Mouse (Mus musculus) layer of hippocampus, postnatal 25 days (tissue): ENCODE measurements around the gene Isca1. TPM values are rescaled to one million over a fixed set of nuclear protein-coding genes. Genes with fewer than 3 reads are reported as not detected.
"Not testable (repeated sequence)": the region's sequence is repeated elsewhere in the genome, so short reads cannot be mapped to it uniquely, and the experiment has no call there.

Source experiments
- DNase-seq, 2 experiments: peaks; one replicate each; pipeline ENCODE4 v3.0.0; 2022; ENCODE audit warnings: mixed read lengths in 2 of 2, low spot score in 1 of 2; ENCODE audit errors: extremely low spot score in 1 of 2
- total RNA-seq, 2 experiments: library from RNA; stranded (reverse); gene quantifications; 2 replicates each; pipeline ENCODE4 v1.2.3; 2021

The Isca1 gene
- 100 to 1,000 TPM; 129 to 152 TPM for total RNA-seq

DNA sequence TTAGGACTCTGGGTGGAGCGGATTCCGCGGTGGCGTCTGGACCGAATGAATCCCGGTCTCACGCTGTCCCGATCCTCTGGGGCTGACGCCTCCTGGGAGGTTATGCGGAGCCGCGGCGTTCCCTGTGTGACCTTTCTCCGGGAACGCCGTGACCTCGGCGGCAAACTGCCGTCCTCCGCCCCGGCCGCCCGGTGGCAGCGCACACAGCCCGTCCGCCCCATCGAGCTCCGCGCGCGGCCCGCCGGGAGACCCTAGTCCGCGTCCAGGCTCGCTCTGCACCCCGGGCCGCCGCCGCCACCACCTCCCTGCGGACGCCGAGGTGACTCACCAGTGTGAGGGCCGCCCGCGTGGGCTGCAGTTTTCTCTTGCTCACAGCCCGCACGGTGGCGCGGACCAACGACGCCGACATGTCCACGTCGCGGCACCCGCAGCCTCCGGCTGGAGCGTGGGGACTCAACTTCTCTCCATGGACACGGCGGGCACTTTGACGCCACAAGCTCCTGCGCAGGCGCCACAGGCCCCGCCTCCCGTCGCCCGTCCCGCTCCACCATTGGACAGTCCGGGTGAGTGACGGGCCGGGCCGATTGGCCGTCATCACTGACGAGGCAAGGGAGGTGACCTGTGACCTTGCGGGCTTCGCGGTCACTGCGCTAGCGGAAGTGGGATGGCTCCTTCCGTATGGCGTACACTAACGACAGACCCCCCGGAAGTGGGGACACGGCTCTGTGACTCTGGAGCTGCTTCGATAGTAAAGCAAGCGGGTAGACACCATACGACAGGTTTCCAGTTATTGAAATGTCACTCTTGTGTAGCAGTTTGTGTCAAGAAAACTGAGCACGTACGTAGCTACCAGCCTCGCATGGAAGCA, at the start of gene Isca1:
Isca1 (minus strand) TSS at position 515 of the 868 bp plus-strand sequence.
- peak; percentile 97 to 99 for DNase-seq

DNA sequence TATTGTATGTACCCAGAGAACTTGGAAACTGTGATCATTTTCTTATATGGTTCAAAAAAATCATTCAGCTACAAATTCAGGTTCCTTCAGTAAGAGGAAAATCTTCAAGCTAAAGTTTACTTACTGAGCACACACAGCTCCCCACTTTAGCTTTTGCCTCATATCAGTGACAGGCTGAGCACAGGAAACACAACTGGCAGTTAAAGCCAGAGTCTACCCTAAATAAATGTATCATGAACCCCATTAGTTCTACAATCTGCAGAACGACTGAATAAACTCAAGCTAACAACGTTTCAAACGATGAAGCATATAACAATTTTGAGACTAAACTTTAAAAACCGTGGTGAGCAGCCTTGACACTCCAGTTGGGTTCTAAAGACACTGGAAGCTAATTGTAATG, 47.7 kb upstream of the Isca1 start:
- no peak for DNase-seq

DNA sequence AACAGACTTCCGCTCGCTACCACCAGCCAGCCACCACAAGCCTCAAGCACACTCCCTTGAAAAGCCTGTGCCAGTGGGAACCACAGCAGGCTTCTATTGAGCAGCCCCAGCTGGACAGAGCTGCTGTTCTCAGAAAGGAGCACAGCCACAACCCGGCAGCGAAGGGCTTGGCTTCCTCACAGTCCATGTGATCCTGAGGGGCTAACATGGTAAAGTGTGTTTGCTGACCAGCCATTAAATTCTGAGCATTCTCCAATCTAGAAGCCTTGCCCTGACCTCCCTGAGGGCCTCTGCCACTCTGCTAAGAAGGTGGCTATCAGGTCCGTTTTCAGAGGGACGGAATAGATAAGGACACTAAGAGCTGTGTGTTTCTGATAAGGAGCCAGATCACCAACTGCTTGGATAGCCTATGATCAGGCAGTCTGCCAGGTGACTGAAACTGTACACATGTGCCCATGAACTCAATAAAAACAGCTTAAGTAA, 44.5 kb upstream of the Isca1 start:
- DNase-seq: no peak

DNA sequence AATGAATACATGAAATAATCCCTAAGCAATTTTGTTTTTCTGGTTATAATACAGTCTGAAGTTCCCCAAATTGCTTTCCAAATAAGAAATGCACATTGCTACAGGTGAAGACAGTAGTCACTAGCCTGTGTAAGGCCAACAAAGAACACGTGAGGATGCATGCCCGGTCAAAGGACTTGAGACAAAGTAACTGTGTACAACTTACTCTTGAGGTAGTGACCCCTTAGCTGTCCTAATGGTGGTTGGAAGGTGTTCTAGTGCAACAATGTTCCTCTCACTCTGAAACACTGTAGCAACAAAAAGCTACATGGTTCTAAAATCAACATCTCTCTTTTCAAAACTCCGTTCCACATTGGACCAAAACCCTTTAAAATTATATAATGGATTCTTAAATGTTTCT, 42.0 kb upstream of the Isca1 start:
- DNase-seq: no peak

DNA sequence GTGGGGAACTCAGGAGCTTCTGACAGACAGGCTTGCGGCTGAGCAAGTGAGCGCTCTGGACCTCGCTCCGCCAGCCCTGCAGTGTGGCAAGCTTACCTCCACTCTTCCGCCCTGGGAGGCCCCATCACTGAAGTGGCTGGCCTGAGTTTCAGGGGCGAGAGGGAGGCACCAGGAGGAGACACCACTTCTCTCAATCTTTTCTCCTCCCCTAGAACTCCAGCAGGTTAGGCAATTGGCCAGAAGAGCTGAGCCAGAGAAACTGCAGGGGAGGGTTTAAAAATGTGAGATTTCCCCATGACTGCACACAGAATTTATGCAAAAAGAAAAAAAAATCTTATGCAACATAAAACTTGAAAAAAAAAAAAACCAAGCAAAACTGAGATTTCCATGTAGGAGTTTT, 31.4 kb upstream of the Isca1 start:
- DNase-seq: no peak

DNA sequence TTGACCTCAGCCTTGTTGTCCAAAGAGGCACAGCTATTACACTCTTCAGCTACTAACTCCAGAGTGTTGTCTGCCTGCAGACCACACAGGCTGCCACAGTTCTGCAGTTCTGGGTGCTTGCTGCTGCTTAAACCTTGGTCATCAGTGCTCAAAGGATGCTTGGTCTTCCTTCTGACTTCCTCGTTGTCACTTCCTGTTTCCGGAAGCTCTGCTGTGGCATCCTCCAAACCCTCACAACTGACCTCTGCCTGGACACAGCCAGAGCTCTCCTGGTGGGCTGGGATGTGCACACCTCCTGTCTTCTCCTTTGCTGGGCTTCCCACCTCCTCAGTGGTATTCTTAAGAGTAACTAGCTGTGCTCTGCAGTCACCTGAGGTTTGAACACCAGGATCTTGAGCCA, 30.5 kb upstream of the Isca1 start:
- DNase-seq: no peak

DNA sequence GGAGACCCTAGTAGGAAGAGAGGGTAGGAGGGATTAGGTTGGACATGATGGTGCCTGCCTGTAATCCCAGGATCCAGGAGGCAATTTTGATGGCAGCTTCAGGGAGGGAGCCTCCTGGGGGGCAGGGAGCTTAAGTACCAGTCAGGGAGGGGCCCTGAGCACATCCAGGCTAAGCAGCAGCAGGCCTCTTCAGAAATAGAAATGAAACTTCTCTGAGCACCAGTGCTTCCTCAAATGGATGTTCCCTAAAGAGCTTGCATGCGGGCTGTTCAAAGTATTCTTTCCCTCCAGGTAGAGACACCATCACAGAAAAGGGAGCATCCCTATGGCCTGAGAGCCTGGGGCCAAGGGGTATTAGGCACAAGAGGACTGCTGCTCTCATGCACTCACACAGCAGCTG, 28.7 kb upstream of the Isca1 start:
- no peak for DNase-seq

DNA sequence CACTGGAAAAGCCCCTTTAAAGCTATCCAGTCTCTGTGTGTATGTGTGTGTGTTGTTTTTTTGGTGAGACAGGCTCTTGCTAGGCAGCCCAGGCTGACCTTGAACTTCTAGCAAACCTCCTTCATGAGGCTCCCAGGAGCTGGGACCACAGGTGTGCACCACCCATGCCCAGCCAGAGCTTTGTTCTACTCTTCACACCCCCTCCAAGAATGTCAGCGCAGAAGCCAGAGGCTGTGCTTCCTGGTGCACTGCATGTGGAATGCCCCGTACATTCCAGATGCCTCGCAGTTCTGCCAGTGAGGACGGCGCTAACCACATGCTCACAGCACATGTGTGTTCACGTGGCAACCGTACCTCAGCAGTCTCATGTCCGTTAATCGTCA, 26.8 kb upstream of the Isca1 start:
- no peak for DNase-seq

DNA sequence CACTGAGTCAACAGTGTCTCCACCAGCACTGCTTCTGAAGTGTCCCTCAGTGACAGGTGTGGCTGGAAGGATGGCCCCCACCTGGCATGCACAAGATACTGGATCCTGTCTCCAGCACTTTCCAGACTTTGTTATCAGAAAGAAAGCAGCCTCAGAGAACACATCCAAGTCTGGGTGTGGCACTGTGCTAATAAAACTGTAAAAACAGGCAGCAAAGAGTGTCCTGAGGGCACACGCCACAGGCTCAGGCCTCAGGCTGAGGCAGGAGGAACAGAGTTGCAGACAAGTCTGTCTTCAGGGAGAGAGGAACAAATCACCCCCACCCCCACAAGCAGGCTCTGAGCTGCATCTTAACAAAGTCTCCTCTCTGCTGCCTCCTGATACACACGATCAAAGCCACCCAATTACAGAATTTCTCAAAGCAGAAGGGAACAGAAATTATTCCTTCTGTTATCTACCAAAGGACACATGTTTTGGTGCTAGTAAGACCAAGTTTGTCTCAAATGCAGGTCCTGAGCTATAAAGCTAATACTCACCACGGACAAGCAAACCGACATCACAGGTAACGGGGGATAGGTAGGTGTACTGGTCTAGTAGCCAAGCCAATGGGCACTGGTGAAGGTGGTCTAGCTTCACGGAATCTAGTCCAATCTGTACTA, 26.3 kb upstream of the Isca1 start:
- DNase-seq: no peak

DNA sequence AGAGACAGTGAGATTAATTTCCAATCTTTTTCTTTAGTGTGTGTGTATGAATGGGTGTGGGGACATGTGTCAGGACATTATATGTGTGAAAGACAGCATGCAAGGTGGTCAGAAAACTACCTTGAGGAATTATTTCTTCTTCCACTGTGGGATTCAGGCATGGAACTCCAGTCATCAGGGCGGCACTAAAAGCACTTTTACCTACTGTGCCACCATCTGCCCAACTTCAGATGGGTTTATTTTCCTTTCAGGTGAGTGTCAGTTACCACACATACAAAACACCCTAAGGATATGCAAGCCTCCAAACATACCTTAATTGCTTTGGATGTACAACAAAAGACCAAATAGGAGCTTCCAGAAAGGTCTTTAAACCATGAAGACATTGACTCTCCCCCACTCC, 25.2 kb upstream of the Isca1 start:
- DNase-seq: no peak

DNA sequence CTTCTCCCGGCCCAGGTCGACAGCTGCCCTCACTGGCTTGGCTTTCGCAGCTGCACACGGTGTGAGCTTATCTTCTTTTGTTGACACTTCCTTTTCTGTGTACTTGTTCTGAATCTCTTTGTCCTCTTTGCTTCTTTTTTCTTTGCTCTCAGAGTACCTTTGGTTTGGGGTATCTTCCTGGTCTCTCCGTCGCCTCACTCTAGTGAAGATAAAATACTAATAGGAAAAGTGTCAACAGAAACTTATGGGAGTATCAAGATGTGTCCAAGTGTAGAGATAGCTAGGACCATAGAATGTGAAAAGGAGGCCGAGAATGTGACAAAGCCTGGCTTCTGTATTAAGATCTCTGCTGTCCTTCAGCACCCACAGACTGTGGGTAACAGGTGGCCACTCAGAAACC, 12.5 kb upstream of the Isca1 start, which contains the start of gene Gm49354:
Gm49354 (minus strand) TSS at position 101 of the 400 bp plus-strand sequence.
- DNase-seq: no peak

DNA sequence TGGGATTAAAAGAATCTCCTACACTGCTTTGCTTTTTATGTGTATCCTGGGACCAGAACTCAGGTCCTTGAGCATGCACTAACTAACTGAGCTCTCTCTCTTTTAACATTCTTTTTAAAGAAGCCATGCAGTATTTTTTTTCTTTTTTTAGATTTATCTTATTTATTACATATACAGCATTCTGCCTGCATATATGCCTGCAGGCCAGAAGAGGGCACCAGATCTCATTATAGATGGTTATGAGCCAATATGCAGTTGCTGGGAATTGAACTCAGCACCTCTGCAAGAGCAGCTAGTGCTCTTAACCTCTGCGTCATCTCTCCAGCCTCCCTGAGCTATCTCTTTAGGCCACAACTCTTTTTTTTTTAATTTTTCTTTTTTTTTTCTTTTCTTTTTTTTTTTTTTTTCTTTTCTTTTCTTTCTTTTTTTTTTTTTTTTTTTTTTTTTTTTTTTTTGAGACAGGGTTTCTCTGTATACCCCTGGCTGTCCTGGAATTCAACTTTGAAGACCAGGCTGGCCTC, 10.2 kb upstream of the Isca1 start:
- not testable (repeated sequence) for DNase-seq

DNA sequence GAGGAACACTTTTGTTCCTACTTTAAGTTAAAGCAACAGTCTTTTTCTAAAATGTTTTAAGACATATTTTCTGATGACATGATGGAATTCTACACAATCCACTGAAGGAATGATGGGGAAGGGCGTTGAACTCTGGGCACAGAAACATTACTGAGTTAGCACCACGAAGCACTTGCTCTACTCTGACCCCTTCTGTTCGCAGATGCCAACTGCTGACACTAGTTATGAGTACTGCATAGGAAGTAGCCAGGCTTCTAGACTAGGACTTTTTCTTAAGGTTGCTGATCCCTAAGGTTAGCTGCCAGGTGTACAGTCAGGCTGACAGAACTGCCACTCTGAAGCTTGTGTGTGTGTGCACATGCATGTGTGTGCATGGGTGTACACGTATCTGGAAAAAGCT, 9.6 kb upstream of the Isca1 start:
- DNase-seq: no peak

DNA sequence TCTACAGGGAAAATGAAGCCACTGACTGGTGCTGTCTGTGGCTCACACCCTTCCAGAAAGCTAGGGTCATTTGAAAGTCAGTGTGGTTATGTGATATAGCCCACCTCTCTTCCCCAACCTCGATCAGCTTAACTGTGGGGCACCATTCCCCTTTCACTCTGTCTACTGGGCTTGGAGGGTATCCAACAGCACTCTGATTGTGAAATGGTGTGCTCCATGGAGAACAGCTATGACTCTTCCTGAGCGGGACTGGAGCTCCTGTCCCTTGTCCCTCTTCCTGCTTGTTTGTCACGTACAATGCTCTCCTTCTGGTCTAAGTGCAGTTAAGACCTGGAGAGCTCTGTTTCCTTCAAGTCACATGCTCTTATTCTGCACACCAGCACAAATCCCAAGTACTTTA, 5.6 kb upstream of the Isca1 start:
- no peak for DNase-seq

DNA sequence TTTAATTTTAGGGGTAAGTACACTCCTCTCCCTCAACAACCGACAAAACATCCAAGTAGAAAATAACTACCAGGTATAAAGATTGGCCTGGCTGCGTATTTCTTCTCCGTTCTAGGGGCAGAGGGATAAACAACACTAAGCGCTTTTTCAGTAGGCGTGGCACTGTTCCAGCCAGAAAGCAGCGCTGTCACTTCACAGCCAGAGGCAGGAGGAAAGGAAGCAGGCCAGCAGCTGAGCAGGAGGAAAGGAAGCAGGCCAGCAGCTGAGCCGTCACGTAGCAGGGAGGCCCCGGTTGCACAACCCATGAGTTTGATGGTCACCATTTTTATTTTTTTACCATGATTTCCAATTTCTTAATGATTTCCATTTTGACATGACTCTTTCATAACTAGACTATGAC, 1.6 kb upstream of the Isca1 start:
- peak in 1 of 2 experiments; percentile 64 for DNase-seq

DNA sequence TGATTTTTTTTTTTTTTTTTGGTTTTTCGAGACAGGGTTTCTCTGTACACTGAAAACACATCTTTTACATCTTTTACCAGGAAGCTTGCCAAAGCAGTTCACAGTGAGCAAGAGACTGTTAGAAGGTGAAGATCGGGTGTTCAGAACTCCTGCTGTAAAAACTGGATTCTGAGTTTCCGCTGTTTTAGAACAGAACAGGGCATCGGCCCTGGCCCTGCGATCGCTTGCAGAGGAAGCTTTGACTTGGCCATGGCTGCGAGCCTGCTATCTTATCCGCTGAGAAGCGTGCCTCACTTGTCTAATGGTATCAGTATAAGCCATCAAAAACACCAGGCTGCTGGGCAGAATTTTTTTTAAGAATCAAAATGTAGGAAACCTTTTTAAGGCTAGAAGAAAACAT, 1.2 kb upstream of the Isca1 start:
- DNase-seq: no peak

DNA sequence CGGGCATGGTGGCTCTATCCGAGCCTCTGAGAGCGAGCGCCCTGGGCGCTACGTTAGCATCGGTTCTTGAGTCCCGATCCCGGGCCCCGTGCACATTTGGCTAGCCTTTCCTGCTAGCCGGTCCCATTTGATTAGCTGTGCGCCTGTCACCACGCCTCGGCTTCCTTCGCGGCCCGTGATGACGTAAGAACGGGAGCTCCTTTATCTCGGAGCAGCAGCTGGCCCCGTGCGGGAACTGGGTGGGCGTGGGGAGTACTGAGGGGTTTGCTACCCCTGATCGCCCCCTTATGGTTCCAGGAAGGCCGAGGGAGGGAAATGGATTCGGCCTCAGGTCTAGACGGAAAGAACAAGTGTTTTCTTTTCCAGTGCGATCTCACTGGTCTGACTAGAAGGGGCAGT, 553 bp upstream of the Isca1 start:
- peak; percentile 72 to 82 for DNase-seq

DNA sequence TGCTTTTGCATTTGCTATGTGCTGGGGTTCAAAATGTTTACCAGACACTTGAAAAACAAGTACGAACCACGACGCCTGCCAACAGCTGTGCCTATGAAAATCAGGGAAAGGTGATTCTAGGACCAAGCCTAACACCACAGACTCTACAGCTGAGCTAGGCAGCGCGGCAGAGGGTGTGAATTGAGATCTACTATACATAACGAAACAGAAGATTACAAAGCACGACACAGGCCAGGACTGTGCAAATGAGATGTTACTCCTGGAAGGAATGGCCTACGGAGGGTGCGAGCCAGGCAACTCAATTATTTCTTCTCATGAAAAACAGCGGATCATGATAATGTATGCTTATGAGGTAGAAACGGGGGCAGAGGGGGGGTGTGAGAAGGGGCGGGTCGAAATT, 1.1 kb downstream of the Isca1 start:
- no peak for DNase-seq

DNA sequence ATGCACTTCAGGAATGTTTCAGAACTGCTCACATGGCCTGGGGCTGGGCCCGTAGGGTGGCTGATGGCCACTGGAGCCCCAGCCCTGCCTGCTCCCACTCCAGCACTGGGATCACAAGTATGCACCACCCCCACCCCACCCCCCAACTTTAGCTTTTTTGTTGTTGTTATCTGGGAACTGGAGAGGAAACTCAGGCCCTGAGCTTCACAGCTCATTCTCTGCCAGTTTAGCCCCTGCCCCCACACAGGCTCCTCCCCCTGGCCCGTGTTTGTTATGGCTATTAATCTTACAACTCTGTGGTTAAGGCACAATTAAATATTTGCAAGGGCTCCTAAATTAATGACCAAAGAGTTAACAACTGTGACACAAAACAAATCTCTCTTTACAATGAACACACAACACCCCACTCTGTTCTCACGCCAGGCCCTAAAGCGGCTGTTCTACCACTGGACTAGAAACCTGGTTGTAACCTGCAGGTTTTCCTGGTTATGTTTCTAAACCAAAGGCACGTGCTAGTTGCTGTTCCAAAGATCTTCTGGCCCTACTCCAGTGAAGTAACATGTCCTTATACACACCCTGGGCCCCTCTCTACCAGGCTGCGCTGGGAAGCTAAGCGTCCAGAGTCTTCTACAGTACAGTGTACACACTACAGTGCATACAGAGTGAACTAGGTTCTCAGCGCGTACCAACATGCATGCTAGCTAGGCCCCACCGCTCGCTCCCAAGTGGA, 2.7 kb downstream of the Isca1 start:
- DNase-seq: no peak

DNA sequence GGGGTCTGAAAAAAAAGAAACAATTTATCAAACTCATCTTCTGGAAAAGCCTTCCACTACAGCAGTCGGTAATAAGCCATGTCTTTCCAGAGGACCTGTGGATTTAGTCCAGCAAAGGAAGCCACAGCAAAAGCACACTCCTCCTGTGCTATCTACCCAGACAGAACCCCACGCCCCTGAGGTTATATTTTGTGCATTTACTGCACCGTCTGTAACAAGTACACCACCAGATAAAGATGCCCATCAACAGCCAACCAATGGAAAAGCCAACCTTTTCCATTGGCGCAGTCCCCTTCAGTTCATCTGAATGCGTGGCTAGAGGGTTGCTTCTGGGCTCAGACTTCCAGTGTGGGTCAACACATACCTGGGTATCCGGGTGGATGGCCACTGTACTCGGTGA, 6.8 kb downstream of the Isca1 start:
- no peak for DNase-seq

DNA sequence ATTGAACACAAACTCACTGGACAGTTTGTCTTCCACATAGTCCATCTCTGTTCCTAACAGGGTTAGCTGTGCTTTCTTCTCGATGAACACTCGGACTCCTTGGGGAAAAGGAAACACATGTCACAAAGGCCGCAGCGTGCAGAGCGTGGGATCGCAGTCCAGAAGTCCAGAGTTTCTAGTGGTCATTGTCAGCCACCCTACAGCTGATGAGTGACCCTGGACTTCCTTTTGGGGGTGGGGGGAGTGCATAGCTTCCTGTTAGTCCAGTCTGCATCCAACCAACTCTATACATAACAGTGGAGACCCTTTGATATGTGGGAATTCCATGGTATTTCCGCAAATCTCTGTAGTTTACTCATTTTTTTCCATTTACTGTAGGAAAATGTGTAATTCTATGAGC, 12.7 kb downstream of the Isca1 start:
- no peak for DNase-seq
